Mouse (Mus musculus) spleen, adult 2 months (tissue): ENCODE measurements at regions not wholly inside any gene's neighbourhood (a gene's known extent, or its start where the extent isn't known, plus 50 kb on each side); places are given as distances from the start of the nearest gene placed in this dataset.
"Not testable (repeated sequence)": the region's sequence is repeated elsewhere in the genome, so short reads cannot be mapped to it uniquely, and the experiment has no call there.

Experiments used
- DNase-seq, 2 experiments: peaks; one replicate each; pipeline versions ENCODE4 v3.0.0 to v3.0.0-alpha.2; 2012 to 2021; ENCODE audit warnings: low spot score in 2 of 2, low read depth in 1 of 2
- H3K27ac ChIP-seq: fragments of 200-500 bp; 2 replicates; pipeline ENCODE4 v1.5.1; 2012; ENCODE audit warnings: low read length, inconsistent platforms; ENCODE audit not compliant: insufficient read depth
- H3K27me3 ChIP-seq: fragments of 200-500 bp; 2 replicates; pipeline ENCODE4 v1.6.1; 2012; ENCODE audit warnings: mild to moderate bottlenecking, moderate library complexity, low read length, inconsistent platforms; ENCODE audit not compliant: control insufficient read depth, insufficient read depth
- H3K36me3 ChIP-seq: fragments of 200-500 bp; 2 replicates; pipeline ENCODE4 v1.6.1; 2012; ENCODE audit warnings: mild to moderate bottlenecking, low read length, inconsistent platforms; ENCODE audit not compliant: control insufficient read depth, insufficient read depth
- H3K4me1 ChIP-seq: fragments of 200-500 bp; 2 replicates; pipeline ENCODE4 v1.6.1; 2011; ENCODE audit warnings: inconsistent platforms; ENCODE audit not compliant: control insufficient read depth, insufficient read depth, insufficient read length
- H3K4me3 ChIP-seq: fragments of 200-500 bp; 2 replicates; pipeline ENCODE4 v1.5.1; 2011; ENCODE audit warnings: mild to moderate bottlenecking, inconsistent platforms; ENCODE audit not compliant: insufficient read depth, insufficient read length; ENCODE audit errors: extremely low read depth
- CTCF ChIP-seq: fragments of 200-500 bp; IDR thresholded peaks from 2 replicates; pipeline ENCODE4 v1.5.1; 2011; ENCODE audit warnings: mild to moderate bottlenecking, inconsistent platforms; ENCODE audit not compliant: insufficient read depth, insufficient read length, insufficient replicate concordance; ENCODE audit errors: extremely low read depth
- POLR2A ChIP-seq: fragments of 200-500 bp; IDR thresholded peaks from 2 replicates; pipeline ENCODE4 v1.6.1; 2011; ENCODE audit warnings: low read depth, low read length, inconsistent platforms
- WGBS: fragments of 180-500 bp; shearing (Covaris S2); methylation state at CpG from one replicate; pipeline ENCODE4 v1.1.7; 2018; 5-methylcytosine and 5-hydroxymethylcytosine counted together

DNA sequence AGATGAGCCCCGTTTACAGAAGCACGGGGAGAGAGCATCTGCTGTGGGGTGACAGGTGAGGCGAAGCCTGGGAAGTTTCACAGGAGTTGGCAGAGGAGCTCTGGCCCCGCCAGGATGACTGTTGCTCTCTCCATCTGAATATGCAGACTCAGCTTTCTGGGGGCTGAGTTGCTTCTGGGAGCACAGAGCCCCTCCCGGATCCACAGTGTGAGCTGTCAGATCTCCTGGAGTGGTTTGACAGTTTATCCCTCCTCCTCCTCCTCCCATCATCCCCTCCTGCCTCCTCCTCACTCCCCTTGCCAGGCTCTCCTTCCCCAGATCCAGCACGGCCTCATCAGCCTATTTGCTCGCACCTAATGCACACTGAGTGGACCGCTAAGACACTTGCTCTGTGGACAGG, 181.9 kb upstream of the Rpl38 start:
- H3K36me3 ChIP-seq, result no peaks in the 10 kb centered on the region

DNA sequence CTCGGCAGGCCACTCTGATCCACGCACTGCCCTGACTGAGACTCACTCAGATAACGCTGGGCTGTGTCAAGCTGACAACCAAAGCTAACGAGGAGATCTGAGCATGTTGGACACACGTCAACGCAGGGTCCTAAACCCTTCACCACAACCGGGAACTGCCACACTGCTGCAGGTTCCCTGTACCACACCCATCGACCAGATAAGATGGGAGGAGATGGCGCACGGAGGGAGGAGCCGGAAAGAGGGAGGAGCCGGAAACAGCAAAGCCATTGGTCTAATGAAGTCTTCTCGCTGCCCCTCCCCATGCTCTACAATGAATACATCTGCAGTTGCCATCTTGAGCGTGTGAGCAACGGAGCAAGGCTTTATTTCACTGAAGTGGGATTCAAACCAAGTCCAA, 182.9 kb upstream of the Rpl38 start:
- Histone ChIP-seq H3K27ac (no peak overlapping the region), H3K27me3 (no peaks in the 10 kb centered on the region; the same call in 1 of the 2 replicates), H3K36me3 (no peaks in the 10 kb centered on the region), H3K4me3 (no peak overlapping the region), H3K4me1 (no peaks in the 10 kb centered on the region)
- WGBS, result 59% methylated on average over 15 of the region's 15 CpGs
- TF ChIP-seq CTCF (no peak), POLR2A (no peak)
- DNase-seq, result no peak

More for the DNA sequence above, 181.9 kb upstream of the Rpl38 start:
- no peak overlapping the region for H3K27ac ChIP-seq
- no peak for DNase-seq
- H3K27me3 ChIP-seq, result no peaks in the 10 kb centered on the region; the same call in 1 of the 2 replicates
- TF ChIP-seq POLR2A (no peak), CTCF (no peak)
- no peak overlapping the region for H3K4me3 ChIP-seq
- no peaks in the 10 kb centered on the region for H3K4me1 ChIP-seq
- WGBS, result 34% methylated on average over 8 of the region's 8 CpGs

DNA sequence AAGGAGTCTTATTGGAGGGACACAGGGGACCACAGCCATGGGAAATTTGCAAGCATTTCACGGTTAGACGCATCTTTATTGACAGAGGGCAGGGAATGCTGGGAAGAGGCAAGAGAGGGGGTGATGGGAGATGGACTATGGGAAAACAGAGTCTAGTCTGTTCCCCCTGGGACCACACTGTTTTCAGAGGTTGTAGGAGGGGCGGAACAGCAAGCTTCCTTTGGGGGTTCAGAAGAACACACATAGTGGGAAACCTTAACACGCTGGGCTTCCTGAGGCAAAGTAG, 183.7 kb upstream of the Rpl38 start:
- TF ChIP-seq POLR2A, result no peak
- TF ChIP-seq CTCF, result no peak
- 80% methylated on average over 4 of the region's 4 CpGs for WGBS
- no peak overlapping the region for H3K27ac ChIP-seq
- no peaks in the 10 kb centered on the region for H3K36me3 ChIP-seq
- H3K27me3 ChIP-seq, result no peaks in the 10 kb centered on the region; the same call in 1 of the 2 replicates
- H3K4me1 ChIP-seq, result no peaks in the 10 kb centered on the region
- no peak overlapping the region for H3K4me3 ChIP-seq
- no peak for DNase-seq

DNA sequence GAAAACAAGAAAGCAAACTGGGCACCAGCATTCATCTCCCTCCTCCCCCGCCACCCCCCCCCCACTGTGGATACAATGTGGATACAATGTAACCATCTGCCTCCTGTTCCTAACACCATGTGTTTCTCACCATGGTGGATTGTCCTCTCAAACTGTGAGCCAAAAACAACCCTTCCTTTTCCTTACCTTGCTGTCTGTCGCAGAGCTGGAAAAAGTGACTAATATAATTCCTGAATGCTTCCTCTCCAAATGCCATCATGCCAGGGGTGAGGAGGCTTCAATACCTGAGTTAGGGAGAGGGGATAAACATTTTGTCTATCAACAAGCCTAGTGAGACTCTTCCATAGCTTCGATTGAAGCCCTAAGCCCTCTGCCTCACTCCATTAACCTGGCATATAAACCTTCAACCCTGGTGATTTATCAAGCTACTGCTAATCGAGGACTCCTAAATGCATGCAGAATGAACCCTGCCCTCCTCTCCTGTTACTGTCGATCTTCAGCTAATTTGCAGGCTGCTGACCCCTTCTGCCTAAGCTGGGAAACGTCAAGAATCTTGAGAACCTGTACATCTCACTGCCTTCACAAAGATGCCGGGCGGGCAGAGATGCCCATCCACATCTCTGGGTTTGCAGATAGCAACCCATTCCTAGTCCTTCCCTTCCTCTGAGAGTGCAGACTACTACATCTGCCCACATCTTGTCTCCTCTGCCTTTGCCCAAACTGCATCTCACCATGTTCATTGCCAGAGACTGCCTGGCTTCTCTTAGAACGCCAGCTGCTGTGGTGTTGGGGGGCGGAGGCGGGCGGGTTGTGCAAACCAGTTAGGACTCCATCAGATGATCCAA, 184.3 kb upstream of the Rpl38 start:
- no peak for DNase-seq
- TF ChIP-seq POLR2A (no peak), CTCF (no peak)
- no peaks in the 10 kb centered on the region for H3K36me3 ChIP-seq
- no peaks in the 10 kb centered on the region for H3K4me1 ChIP-seq
- WGBS, result 67% methylated on average over 12 of the region's 12 CpGs
- no peak overlapping the region for H3K4me3 ChIP-seq
- H3K27ac ChIP-seq, result no peak overlapping the region
- H3K27me3 ChIP-seq, result no peaks in the 10 kb centered on the region; the same call in 1 of the 2 replicates

DNA sequence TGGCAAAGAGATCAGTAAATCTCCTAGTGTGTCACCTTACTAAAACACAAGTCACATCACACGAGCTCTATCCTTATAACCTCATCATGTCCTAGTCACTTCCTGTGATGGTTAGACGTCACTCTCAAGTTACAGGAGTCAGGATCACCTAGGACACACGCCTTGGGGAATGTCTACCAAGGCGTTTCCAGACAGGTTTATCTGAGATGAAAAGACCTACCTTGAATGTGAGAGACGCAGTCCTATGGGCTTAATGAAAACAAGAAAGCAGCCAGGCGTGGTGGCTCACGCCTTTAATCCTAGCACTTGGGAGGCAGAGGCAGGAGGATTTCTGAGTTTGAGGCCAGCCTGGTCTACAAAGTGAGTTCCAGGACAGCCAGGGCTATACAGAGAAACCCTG, 185.0 kb upstream of the Rpl38 start:
- not testable (repeated sequence) for DNase-seq, H3K27ac ChIP-seq, H3K36me3 ChIP-seq, H3K4me3 ChIP-seq, H3K27me3 ChIP-seq, H3K4me1 ChIP-seq
- WGBS, result 75% methylated on average over 7 of the region's 7 CpGs

DNA sequence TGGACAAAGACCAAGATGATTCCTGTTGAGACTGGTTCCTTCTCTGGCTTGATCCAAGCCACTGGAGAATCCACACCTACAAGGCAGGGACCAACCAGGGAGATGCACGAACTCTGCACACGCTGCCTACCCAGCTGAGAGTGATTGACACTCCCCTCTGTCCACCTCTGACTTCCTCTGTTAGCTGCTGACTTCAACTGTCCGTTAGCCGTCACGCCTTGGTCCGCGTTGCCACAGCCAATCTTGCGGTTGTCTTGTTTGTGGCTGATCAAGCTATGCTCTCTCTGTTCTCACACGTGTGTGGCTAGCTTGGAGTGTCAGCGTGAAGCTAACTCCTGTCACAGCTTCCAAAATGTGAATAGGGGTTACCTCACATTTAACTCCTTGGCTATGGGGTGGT, 186.3 kb upstream of the Rpl38 start:
- DNase-seq, result no peak
- H3K4me1 ChIP-seq, result no peaks in the 10 kb centered on the region
- no peaks in the 10 kb centered on the region; the same call in 1 of the 2 replicates for H3K27me3 ChIP-seq
- TF ChIP-seq POLR2A (no peak), CTCF (no peak)
- H3K4me3 ChIP-seq, result no peak overlapping the region
- WGBS, result 65% methylated on average over 10 of the region's 10 CpGs
- H3K27ac ChIP-seq, result no peak overlapping the region
- H3K36me3 ChIP-seq, result no peaks in the 10 kb centered on the region

DNA sequence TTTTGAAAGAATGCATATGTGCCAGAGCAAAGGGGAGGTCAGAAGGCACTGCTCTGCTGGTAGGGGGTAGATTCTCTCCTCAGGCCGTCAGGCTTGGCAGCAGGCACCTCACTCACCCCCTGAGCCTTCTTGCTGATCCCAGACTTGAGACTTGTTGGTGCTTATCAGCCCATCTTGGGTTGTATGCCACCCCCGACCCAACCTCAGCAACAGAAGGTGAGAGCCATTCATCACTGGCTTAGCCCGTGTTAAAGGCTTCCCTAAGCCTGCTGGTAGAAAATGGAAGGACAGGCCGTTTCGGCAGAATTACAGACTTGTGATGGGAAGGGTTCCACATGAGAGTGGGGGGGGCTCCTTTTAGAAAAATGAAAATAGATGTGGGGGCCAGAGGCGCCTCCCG, 187.3 kb upstream of the Rpl38 start:
- 70% methylated on average over 7 of the region's 7 CpGs for WGBS

More for the DNA sequence above, 187.3 kb upstream of the Rpl38 start:
- no peak overlapping the region for H3K4me3 ChIP-seq
- TF ChIP-seq CTCF (no peak), POLR2A (no peak)
- H3K36me3 ChIP-seq, result no peaks in the 10 kb centered on the region
- DNase-seq, result no peak
- H3K4me1 ChIP-seq, result no peaks in the 10 kb centered on the region
- no peak overlapping the region for H3K27ac ChIP-seq
- no peaks in the 10 kb centered on the region; the same call in 1 of the 2 replicates for H3K27me3 ChIP-seq
